Comparison of ENCODE assay signal across 8 mouse cellular contexts in genomic region chr9:37114286-37115267, GRCm38 (mm10). TPM values are rescaled to one million over a fixed set of nuclear protein-coding genes. Genes with fewer than 3 reads are reported as not detected.
DNase-seq lines count a peak whose midpoint lies in the region; ATAC-seq and TF ChIP-seq lines count a peak whose summit lies in the region.

No protein-coding gene starts in this region.

- no peak overlapping the region for H3K9ac ChIP-seq in limb, embryonic 12.5 days (replicated peaks)
- H3K9ac ChIP-seq in stomach, postnatal 0 days (ENCODE audit: low read length) = no peak overlapping the region

- peak; percentile 18; the same call in 1 of the 2 replicates for TF ChIP-seq CTCF in testis, adult 2 months (IDR thresholded peaks at IDR 0.05; ENCODE audit: control insufficient read depth, insufficient read depth, insufficient replicate concordance, low read depth, low read length)
- TF ChIP-seq CTCF in stomach, postnatal 0 days (IDR thresholded peaks at IDR 0.05; ENCODE audit: low read depth) = peak; percentile 56

- WGBS in heart, embryonic 10.5 days = 36% methylated on average over 9 of the region's 9 CpGs
- WGBS in limb, embryonic 12.5 days = 32% methylated on average over 9 of the region's 9 CpGs
- WGBS in stomach, postnatal 0 days = 45% methylated on average over 9 of the region's 9 CpGs

- no peak for DNase-seq in heart, embryonic 10.5 days (ENCODE audit: low spot score)
- DNase-seq in heart, postnatal 36 days = no peak
- DNase-seq in testis, postnatal 10 days (ENCODE audit: low spot score) = no peak
- no peak for DNase-seq in stomach, postnatal 0 days (ENCODE audit: low spot score)
- no peak for DNase-seq in adrenal gland, postnatal 14 days
- DNase-seq in right cerebral cortex, postnatal 36 days (ENCODE audit: low spot score in 2 of 2) = no peak

- H3K4me2 ChIP-seq in limb, embryonic 12.5 days = no peak overlapping the region; the same call in 1 of the 2 replicates
- H3K4me2 ChIP-seq in stomach, postnatal 0 days (replicated peaks; ENCODE audit: low read depth) = no peak overlapping the region

- peak; percentile 70; the same call in 1 of the 2 replicates for ATAC-seq in limb, embryonic 12.5 days (ENCODE audit: insufficient number of reproducible peaks, insufficient read depth, low FRiP score, low TSS enrichment, low read depth)
- no peak for ATAC-seq in stomach, postnatal 0 days (ENCODE audit: low FRiP score, low TSS enrichment)

- H3K36me3 ChIP-seq in heart, embryonic 10.5 days = no peaks in the 10 kb centered on the region
- H3K36me3 ChIP-seq in testis, adult 2 months (ENCODE audit: control insufficient read depth, insufficient read depth, low read length) = no peaks in the 10 kb centered on the region
- no peaks in the 10 kb centered on the region for H3K36me3 ChIP-seq in limb, embryonic 12.5 days
- no peaks in the 10 kb centered on the region for H3K36me3 ChIP-seq in stomach, postnatal 0 days (ENCODE audit: control insufficient read depth, insufficient read depth, low read length)

- no peaks in the 10 kb centered on the region for H3K9me3 ChIP-seq in heart, embryonic 10.5 days
- no peaks in the 10 kb centered on the region for H3K9me3 ChIP-seq in limb, embryonic 12.5 days
- no peaks in the 10 kb centered on the region for H3K9me3 ChIP-seq in stomach, postnatal 0 days (ENCODE audit: control insufficient read depth, low read length)

- peaks cover 14% of the 10 kb centered on the region for H3K4me1 ChIP-seq in heart, embryonic 10.5 days
- no peaks in the 10 kb centered on the region for H3K4me1 ChIP-seq in testis, adult 2 months (ENCODE audit: control insufficient read depth, insufficient read depth, low read length)
- peaks cover 38% of the 10 kb centered on the region for H3K4me1 ChIP-seq in limb, embryonic 12.5 days (replicated peaks)
- H3K4me1 ChIP-seq in stomach, postnatal 0 days (replicated peaks; ENCODE audit: control insufficient read depth, insufficient read depth) = no peaks in the 10 kb centered on the region

- no peak for TF ChIP-seq POLR2A in testis, adult 2 months (IDR thresholded peaks at IDR 0.05; ENCODE audit: control insufficient read depth, low read depth, low read length)

- H3K27me3 ChIP-seq in heart, embryonic 10.5 days (ENCODE audit: insufficient read depth, poor library complexity, severe bottlenecking) = no peaks in the 10 kb centered on the region
- H3K27me3 ChIP-seq in testis, adult 2 months (ENCODE audit: control insufficient read depth, insufficient read depth, low read length) = no peaks in the 10 kb centered on the region
- H3K27me3 ChIP-seq in limb, embryonic 12.5 days = peaks cover 54% of the 10 kb centered on the region
- no peaks in the 10 kb centered on the region for H3K27me3 ChIP-seq in stomach, postnatal 0 days (ENCODE audit: control insufficient read depth, insufficient read depth, low read length)

- no peak for TF ChIP-seq EP300 in stomach, postnatal 0 days (optimal IDR thresholded peaks at IDR 0.05)

- intact Hi-C loops in heart, postnatal 36 days (cut with DNase I) = loop anchor here (10.0 kb wide), 1 partner anchor 140 kb away; no protein-coding TSS in a partner anchor

- H3K4me3 ChIP-seq in heart, embryonic 10.5 days = no peak overlapping the region
- no peak overlapping the region for H3K4me3 ChIP-seq in testis, adult 2 months (ENCODE audit: control insufficient read depth, low read depth, low read length)
- H3K4me3 ChIP-seq in limb, embryonic 12.5 days (replicated peaks) = no peak overlapping the region
- no peak overlapping the region for H3K4me3 ChIP-seq in stomach, postnatal 0 days (ENCODE audit: low read depth, low read length)

- H3K27ac ChIP-seq in heart, embryonic 10.5 days = peak overlapping the region; percentile 62
- no peak overlapping the region for H3K27ac ChIP-seq in testis, adult 2 months (ENCODE audit: control insufficient read depth, insufficient read depth, low read depth, low read length)
- peak overlapping the region; percentile 79 for H3K27ac ChIP-seq in limb, embryonic 12.5 days
- no peak overlapping the region for H3K27ac ChIP-seq in stomach, postnatal 0 days (replicated peaks)

RNA-seq across cellular contexts. Expression of gene Pknox2, which starts 32.6 kb away (rescaled TPM):
- polyA plus RNA-seq in heart, embryonic 10.5 days (2016; fragmentation: Nextera tagmentation; extraction: Ambion mirVana) = 8.8 and 9.1 TPM in 2 replicates
- total RNA-seq in heart, postnatal 36 days (2021) = 1 to 10 TPM; 7.6 to 7.7 TPM
- polyA plus RNA-seq in testis, adult 2 months (2012; rRNA removed) = 83.7 and 84.9 TPM in 2 replicates
- polyA plus RNA-seq in limb, embryonic 12.5 days (2016; fragmentation: Nextera tagmentation; extraction: Ambion mirVana) = 15.5 and 18.6 TPM in 2 replicates
- polyA plus RNA-seq in stomach, postnatal 0 days (2015; fragmentation: Nextera tagmentation; extraction: Ambion mirVana) = 2.4 and 3.3 TPM in 2 replicates
- total RNA-seq in adrenal gland, postnatal 14 days (2021) = 2.5 and 3.4 TPM in 2 replicates

Comparison
In these comparisons a context has a peak if more than half of its experiments do, and no peak if none do; other contexts are left out.
1. H3K27ac ChIP-seq: peak in heart, embryonic 10.5 days (single experiment) and limb, embryonic 12.5 days (single experiment); none in testis, adult 2 months (single experiment) and stomach, postnatal 0 days (single experiment).